Mouse (Mus musculus): ENCODE measurements around the gene Obp2a.
"Not testable (repeated sequence)": the region's sequence is repeated elsewhere in the genome, so short reads cannot be mapped to it uniquely, and the experiment has no call there.

Gene Obp2a

GRCm38 (mm10) chr2:25709056-25709455, 9.2 kb downstream of the Obp2a start:
- DNase-seq (ENCODE audit: inconsistent age in 2 of 2, low spot score in 1 of 2) = not testable (repeated sequence)

- not testable (repeated sequence) for DNase-seq (ENCODE audit: inconsistent age in 2 of 2, low spot score in 1 of 2)
Measured at GRCm38 (mm10) chr2:25709791-25710190, 9.9 kb downstream of the Obp2a start.

DNA sequence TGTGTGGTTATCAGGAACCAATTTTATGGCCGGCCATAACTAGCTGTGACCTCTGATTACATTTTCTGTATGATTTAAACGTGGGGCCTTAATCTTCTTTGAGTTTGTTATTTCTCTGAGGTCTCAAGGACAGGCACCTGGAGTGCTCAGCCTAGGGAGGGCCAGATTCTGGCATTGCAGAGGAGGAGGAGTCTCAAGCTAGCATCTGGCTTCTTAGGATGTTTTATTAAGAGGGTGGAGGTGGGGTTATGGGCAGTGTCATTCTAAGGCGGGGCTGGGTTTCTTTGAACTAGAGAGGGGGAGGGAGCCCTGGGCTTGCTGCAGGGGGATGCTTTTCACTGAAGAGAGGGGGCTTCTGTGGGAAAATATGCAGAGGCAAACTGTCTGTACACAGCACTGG, 11.8 kb downstream of the Obp2a start:
- not testable (repeated sequence) for DNase-seq (ENCODE audit: inconsistent age in 2 of 2, low spot score in 1 of 2)

GRCm38 (mm10) chr2:25717222-25717621, 17.4 kb downstream of the Obp2a start:
- DNase-seq (ENCODE audit: inconsistent age in 2 of 2, low spot score in 1 of 2) = no peak

DNA sequence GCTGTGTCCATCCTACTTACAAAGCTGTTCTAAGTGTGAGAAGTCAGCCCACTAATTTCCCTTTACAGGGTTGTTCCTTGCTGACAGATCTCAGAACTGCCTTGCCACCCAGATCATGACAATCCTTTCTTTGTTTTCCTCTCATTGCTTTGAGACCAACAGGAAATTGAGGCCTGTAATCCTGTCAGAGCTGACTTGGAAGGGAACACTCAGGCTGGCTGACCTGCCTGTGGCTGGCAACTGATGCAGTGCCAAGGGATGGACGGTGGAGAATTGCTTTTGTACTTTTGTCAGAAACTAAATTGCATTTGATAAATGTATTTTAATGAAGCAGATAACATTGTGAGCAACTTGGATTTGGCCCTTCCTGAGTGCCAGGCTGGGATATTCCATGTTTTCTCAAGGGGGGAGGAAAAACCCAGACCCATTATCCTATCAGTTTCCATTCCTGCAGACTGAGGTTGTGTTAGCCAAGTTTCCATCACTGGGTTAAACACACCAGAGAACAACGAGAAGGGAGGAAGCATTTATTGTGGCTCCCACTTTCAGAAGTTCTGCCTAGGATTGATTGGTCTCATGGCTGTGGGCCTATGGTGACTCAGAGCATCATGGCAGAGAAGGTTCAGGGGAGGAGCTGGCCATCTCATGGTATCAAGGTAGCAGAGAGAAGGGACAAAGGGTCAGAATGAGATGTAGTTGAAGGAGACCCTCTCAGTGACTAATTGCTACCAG, 33.5 kb downstream of the Obp2a start:
- DNase-seq (ENCODE audit: inconsistent age in 2 of 2, low spot score in 1 of 2) = peak in 1 of 2 experiments; percentile 16

DNA sequence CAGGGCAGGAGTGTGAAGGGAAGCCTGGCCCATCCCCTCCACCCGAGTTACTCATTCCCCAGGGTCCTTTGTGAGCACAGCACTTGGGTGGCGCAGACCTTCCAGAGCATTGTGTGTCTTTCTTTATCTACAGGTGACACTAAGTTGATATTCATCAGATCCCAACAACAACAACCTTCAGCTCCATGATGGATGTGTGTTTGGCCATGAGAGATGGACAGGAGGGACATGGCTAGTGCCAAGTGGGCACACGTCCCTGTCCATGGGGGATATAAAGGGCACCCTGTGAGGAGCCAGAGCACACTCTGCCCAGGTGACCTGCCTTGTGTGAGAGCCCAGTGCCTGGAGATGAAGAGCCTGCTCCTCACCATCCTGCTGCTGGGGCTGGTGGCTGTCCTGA, 36.9 kb downstream of the Obp2a start, which contains the start of gene Obp2b:
Gene Obp2b, plus strand, starts transcription at position 301 of the 400 bp plus-strand sequence.
- not testable (repeated sequence) for DNase-seq (ENCODE audit: inconsistent age in 2 of 2, low spot score in 1 of 2)

GRCm38 (mm10) chr2:25741671-25742070, 41.8 kb downstream of the Obp2a start:
- no peak for DNase-seq (ENCODE audit: inconsistent age in 2 of 2, low spot score in 1 of 2)

Measured in adrenal gland, adult (tissue).